Mouse (Mus musculus): ENCODE results near the gene Usp53.
A peak's percentile ranks its signal among the peaks of the same experiment; 100 is the strongest.
"Not testable (repeated sequence)": the region's sequence is repeated elsewhere in the genome, so short reads cannot be mapped to it uniquely, and the experiment has no call there.

The Usp53 gene

DNA sequence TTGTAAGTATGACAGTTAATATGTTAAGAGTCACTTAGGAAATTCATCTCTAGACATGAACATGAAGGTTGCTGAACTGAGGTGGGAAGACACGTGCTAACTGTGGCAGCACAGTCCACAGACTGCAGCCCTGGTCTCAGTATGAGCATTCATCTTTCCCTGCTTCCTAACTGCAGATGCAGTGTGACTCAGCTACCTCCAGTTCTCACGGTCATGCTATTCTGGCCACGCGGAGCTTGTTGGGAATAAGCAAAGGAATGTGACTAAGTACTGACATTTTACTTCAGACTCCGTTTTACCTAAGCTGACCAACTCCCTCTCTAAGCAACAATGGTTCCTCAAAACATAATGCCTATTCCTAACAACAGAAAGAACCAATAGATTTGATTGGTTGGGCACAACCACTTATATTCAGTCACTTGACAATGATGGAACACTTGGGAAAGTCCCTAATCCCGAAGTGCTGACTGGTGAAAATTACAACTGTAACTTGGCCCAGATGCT lies 40.9 kb downstream of the Usp53 start:
- no peak for DNase-seq (ENCODE audit: low spot score in 2 of 2)

DNA sequence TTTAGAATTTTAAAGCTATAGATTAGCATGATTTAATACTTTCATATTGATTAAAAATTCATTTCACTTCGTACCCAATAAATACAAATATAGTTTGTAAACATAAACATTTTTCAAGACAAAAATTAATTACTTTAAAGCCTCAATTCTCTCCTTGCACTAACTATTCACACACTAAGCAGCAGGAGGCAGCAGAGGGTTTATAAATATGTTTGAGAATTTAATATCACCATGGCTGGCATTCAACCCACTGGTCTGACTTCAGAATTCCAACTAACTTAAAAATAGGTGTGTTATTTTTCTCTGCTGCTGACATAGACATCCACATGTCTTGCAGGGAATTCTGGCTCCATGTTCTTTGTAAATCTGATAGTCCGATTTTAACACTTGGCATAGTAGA lies 45.1 kb downstream of the Usp53 start:
- peak in 1 of 2 experiments; percentile 66 for DNase-seq (ENCODE audit: low spot score in 2 of 2)

DNA sequence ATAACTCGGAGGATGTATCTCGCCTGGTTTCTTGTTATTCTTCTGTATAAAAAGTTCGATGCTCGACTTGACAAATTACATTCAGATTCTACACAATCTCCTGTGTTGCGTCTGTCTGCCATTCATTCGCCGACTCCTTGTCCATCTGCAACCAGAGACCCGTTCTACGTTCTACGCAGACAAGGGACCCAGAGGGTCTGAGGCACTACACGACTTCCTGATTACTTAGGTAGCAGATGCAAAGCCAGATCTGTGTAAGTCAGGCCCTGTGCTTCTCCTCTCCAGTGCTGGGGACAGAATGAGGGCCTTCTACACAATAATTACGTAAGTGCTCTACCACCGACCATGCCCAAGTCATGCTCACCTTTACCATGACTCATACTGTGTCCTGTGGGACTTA lies 47.1 kb downstream of the Usp53 start:
- not testable (repeated sequence) for DNase-seq (ENCODE audit: low spot score in 2 of 2)

DNA sequence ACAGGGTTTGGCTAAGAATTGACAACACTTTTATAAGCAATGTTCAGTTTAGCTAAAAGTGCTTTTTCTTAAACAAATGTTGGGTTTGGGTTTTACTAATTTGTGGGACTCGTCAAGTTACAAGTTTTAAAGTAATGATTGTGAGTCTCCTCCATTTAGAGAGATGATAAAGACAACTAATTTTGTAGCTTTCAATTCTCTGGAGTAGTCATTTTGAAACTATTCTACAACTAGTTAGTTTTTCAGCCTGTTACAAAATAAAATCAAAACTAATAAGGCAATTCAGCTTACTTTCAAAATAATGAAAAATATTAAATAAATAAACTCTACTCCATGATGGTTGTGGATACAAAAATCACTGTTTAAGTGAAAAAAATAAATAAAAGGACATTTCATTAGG lies 51.8 kb downstream of the Usp53 start:
- DNase-seq (ENCODE audit: low spot score in 2 of 2), result no peak

DNA sequence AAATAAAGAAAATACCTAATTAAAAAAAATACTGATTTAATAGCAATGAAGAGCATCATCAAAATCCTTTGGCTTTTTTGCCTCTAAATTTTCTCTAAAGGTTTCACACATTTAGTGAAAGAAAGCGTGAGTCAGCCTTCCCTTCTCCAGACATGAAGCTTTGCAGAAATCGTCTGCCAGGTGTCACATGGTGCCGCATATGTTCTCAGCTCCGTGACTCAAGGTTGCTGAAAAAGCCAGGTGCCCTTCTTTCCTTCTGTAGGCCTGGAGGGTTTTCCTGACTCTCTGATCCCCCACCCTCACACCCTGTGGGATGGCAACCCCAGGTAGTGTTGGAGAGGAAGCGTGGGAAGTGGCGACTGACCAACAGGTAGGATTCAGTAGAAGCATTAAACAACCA lies 54.6 kb downstream of the Usp53 start:
- DNase-seq (ENCODE audit: low spot score in 2 of 2), result peak; percentile 45 to 56

DNA sequence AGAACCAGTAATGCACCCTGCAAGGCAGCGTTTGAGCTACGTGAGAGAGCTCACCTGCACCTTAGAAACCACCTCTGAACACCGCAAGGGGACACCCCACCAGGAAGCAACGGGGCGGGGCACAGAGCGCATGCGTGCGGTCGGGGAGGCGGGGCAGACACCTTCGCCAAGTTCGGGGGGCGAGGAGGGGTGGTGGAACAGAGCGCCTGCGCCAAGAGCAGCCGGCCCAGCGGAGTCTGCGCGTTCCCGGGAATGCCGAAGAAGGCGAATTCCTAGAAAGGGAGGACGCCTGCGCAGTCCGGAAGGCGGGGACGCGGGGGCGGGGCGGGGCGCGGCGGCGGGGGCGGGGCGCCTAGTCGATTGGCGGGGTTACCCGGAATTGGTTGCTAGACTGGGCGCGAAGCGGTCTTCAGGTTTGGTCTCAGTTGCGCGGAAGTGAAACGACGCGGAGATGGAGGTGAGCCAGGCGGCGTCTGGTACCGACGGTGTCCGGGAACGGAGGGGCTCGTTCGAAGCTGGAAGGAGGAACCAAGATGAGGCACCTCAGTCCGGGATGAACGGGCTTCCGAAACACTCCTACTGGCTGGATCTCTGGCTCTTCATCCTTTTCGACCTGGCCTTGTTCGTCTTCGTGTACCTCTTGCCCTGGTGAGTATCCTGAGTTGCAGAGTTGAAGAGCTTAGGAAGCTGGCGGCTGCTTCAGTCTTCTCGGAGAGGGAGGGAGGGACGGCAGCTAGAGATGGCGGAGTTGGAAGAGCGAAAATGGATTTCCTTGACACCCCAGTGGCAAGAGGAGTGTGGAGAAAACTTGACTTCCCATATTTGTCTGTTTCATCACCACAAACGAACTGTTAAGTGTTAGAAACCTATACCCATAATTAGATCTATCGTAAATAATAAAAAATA lies 60.0 kb downstream of the Usp53 start, which contains the start of gene 1810037I17Rik:
1810037I17Rik (plus strand) TSS at position 195 of the 906 bp plus-strand sequence.
- DNase-seq (ENCODE audit: low spot score in 2 of 2), result peak; percentile 96

DNA sequence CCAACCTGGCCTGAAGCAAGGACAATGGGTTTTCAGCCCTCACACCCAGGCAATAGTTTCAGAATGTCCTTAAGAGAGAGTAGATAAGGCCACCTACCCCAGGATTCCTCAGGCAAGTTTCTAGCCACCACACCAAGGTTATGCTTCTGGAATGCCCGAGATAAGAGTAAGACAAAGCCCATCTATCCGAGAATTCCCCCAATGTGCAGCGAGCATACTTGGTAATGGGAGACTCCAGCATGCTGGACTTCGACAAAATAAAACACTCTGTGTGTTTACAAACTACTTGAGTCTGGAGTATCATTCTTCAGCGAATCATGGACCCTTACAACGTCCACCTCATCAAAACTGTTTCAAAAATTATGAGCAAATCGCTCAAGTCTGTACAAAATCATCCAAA lies 61.2 kb downstream of the Usp53 start:
- DNase-seq (ENCODE audit: low spot score in 2 of 2), result no peak

DNA sequence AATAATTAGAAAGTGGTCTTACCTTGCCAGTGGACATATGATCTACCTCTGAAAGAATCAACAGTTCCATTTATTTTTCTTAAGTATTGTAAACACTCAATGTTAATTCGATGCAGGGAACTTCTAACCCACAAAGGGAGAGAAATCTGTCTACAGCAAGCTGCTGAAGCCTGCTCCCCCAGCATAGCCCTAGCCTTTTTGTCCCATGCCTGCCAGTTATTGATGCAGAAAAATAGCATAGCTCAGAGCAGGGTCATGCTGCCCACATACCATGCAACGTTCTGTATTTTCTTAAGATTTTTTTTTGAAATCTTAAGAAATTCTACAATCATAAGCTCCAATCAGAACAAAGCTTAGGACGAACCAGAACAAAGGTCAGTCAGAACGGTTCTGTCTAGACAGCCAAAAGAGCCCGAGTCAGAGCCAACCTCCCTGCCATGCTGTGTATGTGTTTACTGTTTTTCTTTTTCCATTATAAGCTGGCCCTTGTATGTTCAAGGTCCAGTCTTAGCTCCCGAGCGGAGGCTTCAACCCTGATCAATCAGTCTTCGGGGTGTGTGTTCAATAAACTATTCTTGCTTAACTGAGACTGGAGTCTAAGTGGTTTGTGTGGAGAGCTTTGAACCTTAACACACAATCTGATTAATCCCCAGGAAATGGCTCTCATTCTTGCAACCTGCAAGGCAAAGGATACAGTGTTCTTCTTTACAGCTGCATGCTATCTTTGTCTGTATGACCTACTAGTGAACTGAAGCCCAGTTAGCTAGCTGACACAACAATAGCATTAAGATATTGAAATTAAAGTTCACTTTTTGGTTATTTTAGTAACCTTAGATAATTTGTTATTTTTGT lies 62.4 kb downstream of the Usp53 start:
- DNase-seq (ENCODE audit: low spot score in 2 of 2), result no peak

DNA sequence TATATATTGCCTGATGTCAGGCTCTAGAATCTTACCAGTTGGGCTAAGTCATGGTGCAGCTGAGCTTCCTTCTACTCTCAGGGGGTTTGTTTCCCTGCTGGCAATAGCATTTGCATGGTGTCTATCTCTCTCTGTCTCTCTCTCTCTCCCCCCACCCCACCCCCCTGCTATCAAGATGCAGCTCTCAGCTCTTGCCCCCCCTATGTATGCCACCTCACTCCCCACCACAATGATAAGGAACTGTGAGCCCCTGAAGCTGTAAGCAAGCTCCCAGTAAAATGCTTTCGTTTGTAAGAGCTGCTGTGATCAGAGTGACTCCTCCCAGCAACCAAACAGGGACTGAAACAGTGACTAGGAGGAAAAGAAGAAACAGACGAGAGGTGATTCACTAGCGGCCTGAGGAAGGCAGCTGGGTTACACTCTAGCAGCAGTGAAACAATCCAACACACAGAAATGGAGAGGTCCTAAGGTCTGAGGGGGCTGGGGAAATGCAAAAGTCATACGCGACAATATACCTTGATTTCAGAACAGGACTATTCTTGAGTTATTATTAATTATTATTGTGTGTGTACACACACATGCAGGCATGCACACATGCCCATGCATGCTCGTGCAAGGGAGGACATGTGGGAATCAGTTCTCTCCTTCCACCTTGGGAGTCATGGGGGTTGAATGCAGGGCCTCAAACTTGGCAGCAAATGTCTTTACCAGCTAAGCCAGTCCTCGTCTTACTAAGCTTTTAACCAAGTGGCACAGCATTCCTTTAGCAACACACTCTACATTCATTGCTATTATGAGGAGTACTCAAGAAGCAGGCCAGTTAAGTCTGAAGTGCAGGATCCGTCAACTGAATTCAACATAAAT lies 63.5 kb downstream of the Usp53 start:
- no peak for DNase-seq (ENCODE audit: low spot score in 2 of 2)

DNA sequence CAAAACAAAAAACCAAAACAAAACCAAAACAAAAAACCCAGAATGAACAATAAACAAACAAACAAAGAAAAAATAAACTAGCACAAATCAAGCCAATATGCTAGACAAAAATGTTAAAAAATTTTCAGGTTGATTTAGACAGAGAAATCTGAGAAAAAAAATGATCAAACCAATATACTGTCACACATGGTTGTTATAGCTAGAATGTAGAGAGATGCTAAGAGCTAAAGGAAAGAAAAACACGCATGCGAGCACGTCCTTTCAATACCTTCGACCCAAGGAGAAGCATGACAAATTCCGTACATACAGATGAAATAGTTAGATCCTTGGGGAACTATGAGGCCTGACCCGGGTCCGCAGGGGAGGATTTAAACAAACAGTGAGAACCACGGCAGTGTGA lies 65.0 kb downstream of the Usp53 start, which contains the start of gene Gm10959:
Gm10959 (minus strand) TSS at position 101 of the 400 bp plus-strand sequence.
- DNase-seq (ENCODE audit: low spot score in 2 of 2), result no peak

DNA sequence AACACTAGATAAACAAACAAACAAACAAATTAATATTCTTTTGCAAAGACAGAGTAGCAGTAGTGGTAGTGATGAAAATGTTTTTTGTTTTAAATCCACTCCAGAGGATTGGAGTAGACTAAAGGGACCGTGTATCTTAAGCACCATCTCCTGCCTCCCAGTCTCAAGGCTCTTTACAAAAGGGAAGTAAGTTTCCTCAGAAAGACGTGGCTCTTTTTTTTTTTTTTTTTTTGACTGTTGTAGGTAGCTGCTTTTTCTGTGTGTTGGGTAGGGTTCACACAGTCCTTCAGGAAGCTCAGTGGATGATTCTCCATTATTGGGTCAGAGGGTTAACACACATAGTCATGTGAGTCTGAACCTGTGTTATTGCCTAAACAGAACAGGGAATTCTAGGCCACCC lies 65.6 kb downstream of the Usp53 start:
- DNase-seq (ENCODE audit: low spot score in 2 of 2), result no peak

DNA sequence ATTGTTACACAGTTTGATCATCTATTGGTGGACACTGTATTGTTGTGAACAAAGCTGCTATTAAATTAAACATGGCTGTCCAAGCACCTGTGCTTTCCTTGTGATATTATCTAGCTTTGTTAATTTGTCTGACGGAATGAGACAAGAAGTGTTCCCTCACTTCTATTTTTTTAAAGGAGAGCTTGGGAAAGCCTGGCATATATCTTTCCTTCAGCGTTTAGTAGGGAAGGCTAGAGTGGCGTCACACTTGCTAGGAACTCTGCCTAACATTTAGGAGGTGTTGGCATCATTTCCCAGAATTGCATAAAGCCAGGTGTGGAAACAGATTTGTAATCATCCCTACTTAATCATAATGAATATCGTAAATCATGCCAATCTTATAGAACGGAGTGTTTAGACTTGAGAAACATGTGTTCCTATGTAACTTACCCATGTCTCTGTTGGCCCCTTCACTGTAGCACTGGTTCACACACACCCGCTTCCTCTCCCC lies 68.1 kb downstream of the Usp53 start:
- no peak for DNase-seq (ENCODE audit: low spot score in 2 of 2)

DNA sequence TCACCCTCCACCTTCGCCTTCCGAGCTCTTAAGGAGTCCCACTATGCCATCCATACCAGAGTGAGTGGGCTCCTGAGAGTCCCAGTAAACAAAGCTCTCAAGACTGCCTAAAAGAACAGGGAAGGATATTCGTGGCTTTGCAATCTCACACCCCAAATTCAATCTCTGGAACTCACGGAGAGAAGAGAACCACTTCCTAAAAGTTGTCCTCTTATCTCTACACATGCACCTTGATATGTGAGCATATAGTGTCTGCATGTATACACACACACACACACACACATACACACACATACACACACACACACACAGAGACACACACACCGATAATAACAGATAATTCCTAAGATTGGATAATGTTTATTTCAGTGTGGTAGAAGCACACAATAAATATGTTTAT lies 68.8 kb downstream of the Usp53 start:
- no peak for DNase-seq (ENCODE audit: low spot score in 2 of 2)

DNA sequence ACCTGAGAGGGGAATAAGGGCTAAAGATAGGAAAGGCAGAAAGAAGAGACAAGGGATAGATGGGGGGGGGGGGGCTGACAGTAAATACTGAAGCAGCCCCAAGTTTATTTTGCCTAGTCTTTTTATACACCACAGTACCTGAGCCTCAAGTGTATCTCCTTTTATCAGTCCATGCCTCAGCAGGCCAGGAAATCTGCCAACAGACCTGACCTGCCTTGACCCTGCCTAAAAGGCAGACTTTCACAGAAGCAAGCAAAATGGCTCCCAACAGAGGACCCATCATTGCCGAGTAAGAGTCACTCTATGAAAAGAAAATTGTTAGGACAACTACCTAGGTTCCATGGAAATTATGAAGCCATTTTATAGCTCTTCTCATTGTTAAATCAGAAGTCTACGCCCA lies 76.5 kb downstream of the Usp53 start:
- no peak for DNase-seq (ENCODE audit: low spot score in 2 of 2)

DNA sequence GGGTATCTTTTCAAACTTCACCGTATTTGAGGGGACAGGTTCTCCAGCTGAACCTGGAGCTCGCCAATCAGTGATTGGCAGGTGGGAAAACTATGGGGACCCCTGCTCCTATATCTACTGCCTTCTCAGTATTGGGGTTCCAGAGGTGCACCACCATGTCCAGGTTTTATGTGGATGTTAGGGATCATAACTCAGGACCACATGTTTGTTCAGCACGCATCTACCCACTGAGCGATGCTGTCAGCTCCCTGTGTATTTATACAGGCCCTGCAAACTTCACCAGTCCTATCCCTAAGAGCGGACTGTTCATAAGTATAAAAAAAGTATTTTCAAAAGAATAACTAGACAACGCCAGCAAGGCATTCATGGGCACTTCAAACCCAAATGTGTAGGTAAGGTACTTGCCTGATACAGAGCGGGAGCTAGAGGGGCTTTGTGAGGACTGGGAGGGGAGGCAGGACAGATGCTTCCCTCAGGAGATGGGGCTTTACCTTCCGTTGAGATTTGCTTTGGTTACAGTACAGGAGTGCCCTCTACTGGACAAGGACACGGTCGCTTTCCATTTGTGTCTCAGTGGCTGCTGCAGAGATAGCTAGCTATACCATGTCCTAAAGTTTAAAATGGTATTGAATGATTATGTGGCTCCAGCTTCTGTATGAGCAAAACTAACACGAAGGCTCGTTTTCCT lies 80.4 kb downstream of the Usp53 start:
- DNase-seq (ENCODE audit: low spot score in 2 of 2), result peak; percentile 24 to 45

DNA sequence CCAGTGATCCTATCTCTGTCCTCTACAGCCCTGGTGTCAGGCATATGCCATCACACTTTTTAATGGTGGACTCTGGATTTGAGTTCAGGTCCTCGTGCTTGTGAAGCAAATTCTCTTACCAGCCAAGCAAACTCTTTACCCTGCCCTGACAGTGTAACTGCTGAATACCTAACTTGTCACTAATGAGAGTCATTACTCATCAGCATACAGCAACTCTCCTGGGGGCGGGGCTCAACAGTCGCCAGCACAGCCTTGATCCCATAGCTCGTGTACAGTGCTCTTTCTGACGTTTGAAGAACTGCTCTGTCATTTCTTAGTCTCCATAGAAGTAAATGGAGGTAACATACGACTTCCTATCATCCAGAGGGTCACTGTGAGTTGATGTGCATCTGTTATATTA lies 86.1 kb downstream of the Usp53 start:
- DNase-seq (ENCODE audit: low spot score in 2 of 2), result no peak

DNA sequence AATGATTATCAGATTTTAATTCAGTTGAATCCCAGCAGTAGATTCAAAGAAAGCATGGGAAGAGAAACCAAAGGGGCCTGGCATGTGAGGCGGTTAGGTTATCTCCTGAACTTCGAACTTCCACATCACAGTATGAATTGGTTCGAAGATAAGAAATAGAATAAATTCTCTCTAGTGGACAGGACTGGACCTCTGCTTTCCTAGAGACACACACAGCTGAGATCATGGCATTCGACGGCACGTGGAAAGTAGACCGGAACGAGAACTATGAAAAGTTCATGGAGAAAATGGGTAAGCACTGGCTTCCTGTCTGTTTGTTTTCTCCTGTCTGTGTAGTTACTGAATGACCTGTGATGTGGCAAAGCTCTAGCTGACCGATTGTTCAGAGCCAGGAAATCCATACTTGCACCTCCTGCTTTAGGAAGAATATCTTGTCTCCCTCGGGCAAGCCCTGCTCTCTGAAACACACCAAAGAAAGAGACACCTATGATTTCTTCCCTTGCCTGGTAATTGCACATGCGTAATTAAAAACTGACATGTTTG lies 89.0 kb downstream of the Usp53 start:
- no peak for DNase-seq (ENCODE audit: low spot score in 2 of 2)

DNA sequence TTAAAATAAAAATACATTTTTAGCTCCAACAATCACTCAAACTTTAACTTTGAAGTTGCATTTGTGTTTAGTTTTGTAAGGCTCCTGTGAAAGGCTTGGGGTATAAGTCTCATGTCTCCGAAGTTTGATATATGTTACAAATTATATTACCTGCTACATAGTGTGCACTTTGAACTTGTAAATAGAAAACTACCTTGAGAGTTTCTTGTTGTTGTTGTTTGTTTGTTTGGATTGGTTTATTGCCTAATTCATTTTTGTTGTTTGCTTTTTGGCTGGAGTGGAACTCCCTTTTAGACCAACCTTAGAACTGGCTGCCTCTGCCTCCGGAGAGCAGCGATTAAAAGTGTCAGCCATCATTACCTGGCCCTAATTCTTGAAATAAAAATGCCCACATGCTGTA lies 89.5 kb downstream of the Usp53 start, which contains the start of gene Fabp2:
Fabp2 (plus strand) TSS at position 301 of the 400 bp plus-strand sequence.
- no peak for DNase-seq (ENCODE audit: low spot score in 2 of 2)

DNA sequence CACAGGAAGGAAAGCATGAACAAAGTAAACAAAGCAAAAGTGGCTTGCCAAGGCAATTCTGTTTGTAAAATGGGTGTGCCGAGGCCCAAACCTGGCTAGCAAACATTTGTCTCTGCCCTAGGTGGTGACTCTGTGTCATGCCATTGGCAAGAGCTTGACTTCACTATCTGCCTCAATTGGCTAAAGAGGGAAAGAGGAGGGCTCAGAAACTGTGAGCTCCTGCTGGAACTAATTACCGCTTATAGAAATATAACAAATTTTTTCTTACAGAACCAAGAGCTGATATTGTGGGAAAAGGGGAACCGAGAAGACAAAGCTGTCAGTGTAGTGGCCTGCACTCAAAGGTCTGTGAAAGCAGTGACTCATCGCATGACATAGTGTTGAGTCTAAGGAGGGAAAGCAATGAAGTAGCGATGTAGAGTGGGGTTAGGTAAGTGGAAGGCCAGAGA lies 95.9 kb downstream of the Usp53 start:
- DNase-seq (ENCODE audit: low spot score in 2 of 2), result no peak

All from frontal cortex, postnatal 36 days (tissue).